In genomic region chrX:48604872-48605271, GRCm38 (mm10) we compare ENCODE assay signal across 19 mouse cellular contexts.
"Had no signal": no experiment of that assay in that cellular context is flagged by ENCODE, and none has a peak within 500 bp of the region (broad histone marks: within the 10 kb centered on the region; RNA-seq: fewer than 3 reads in every experiment).

No protein-coding gene starts in this region.

- H3K27ac ChIP-seq: midbrain, embryonic 10.5 days; midbrain, embryonic 12.5 days; neural tube, embryonic 13.5 days; neural tube, embryonic 15.5 days had no signal

- ATAC-seq: midbrain, embryonic 16.5 days had no signal

- H3K4me2 ChIP-seq: lung, embryonic 14.5 days; midbrain, embryonic 12.5 days; neural tube, embryonic 13.5 days; neural tube, embryonic 15.5 days had no signal

- H3K36me3 ChIP-seq: midbrain, embryonic 10.5 days; midbrain, embryonic 12.5 days; neural tube, embryonic 13.5 days; neural tube, embryonic 15.5 days had no signal

- H3K9me3 ChIP-seq: midbrain, embryonic 10.5 days; midbrain, embryonic 12.5 days; neural tube, embryonic 13.5 days; neural tube, embryonic 15.5 days had no signal

- DNase-seq: lung, adult 18-20 months; lung, embryonic 14.5 days; lung, postnatal 10 days; lung, postnatal 4 days; midbrain, embryonic 14.5 days; retina, postnatal 1 day; right cerebral cortex, adult 18-20 months; right cerebral cortex, postnatal 25 days; right cerebral cortex, postnatal 4 days; spleen, adult 18-20 months; thymus, adult 18-20 months; thymus, postnatal 14 days; thymus, postnatal 36 days had no signal

- H3K4me1 ChIP-seq: midbrain, embryonic 10.5 days; midbrain, embryonic 12.5 days; neural tube, embryonic 13.5 days; neural tube, embryonic 15.5 days had no signal

- H3K9ac ChIP-seq: lung, embryonic 14.5 days; midbrain, embryonic 12.5 days; neural tube, embryonic 13.5 days; neural tube, embryonic 15.5 days had no signal

- H3K4me3 ChIP-seq: midbrain, embryonic 10.5 days; midbrain, embryonic 12.5 days; myocyte; neural tube, embryonic 13.5 days; neural tube, embryonic 15.5 days had no signal

- H3K27me3 ChIP-seq: midbrain, embryonic 12.5 days; neural tube, embryonic 13.5 days; neural tube, embryonic 15.5 days had no signal
